Mouse (Mus musculus): ENCODE data around the gene Dlg2.

- no peak for TF ChIP-seq POLR2A (IDR thresholded peaks at IDR 0.05; ENCODE audit: insufficient read depth, low read depth, low read length)
- TF ChIP-seq EP300 (IDR thresholded peaks at IDR 0.05; ENCODE audit: insufficient read depth, low read depth, low read length): no peak
Measured at GRCm38 (mm10) chr7:91877804-91878203, 1401.3 kb downstream of the Dlg2 start.
